Mouse (Mus musculus) E14TG2a.4 (cell line): Measurements from ENCODE around the gene Spata5.
"Not testable (repeated sequence)": the region's sequence is repeated elsewhere in the genome, so short reads cannot be mapped to it uniquely, and the experiment has no call there.

Experiments
- H3K27me3 ChIP-seq: 2 replicates; pipeline ENCODE4 v1.6.1; 2014; ENCODE audit warnings: low read length, control low read depth; ENCODE audit not compliant: insufficient read depth
- H3K36me3 ChIP-seq: 2 replicates; pipeline ENCODE4 v1.6.1; 2014; ENCODE audit warnings: low read length, control low read depth; ENCODE audit not compliant: insufficient read depth
- H3K4me1 ChIP-seq: replicated peaks from 2 replicates; pipeline ENCODE4 v1.6.1; 2014; ENCODE audit warnings: low read depth, low read length, control low read depth
- H3K4me3 ChIP-seq: replicated peaks from 2 replicates; pipeline ENCODE4 v1.5.1; 2014; ENCODE audit warnings: mild to moderate bottlenecking, low read length
- H3K9me3 ChIP-seq: 2 replicates; pipeline ENCODE4 v1.6.1; 2014; ENCODE audit warnings: low read length, control low read depth
- CTCF ChIP-seq: conservative IDR thresholded peaks from 2 replicates; pipeline ENCODE4 v1.5.1; 2014; ENCODE audit warnings: low read length
- NANOG ChIP-seq: IDR thresholded peaks from 2 replicates; pipeline ENCODE4 v1.6.1; 2014; ENCODE audit warnings: borderline replicate concordance, low read length, mixed read lengths
- POU5F1 ChIP-seq: IDR thresholded peaks from 2 replicates; pipeline ENCODE4 v1.6.1; 2014; ENCODE audit warnings: low read length, borderline replicate concordance

Spata5 gene

GRCm38 (mm10) chr3:37515485-37515884 is 95.8 kb downstream of the Spata5 start:
- H3K4me1 ChIP-seq = peaks cover 10% of the 10 kb centered on the region
- H3K4me3 ChIP-seq = no peak overlapping the region
- H3K27me3 ChIP-seq = no peaks in the 10 kb centered on the region
- TF ChIP-seq CTCF (peak; percentile 66), POU5F1 (no peak)
- H3K9me3 ChIP-seq = no peaks in the 10 kb centered on the region
- 0 out of 2 replicates have a peak, but pooled peaks cover 5% of the 10 kb centered on the region for H3K36me3 ChIP-seq

GRCm38 (mm10) chr3:37516379-37516778 is 96.7 kb downstream of the Spata5 start:
- TF ChIP-seq NANOG = no peak
- no peak for TF ChIP-seq POU5F1
- no peak for TF ChIP-seq CTCF
- H3K36me3 ChIP-seq = 0 out of 2 replicates have a peak, but pooled peaks cover 4% of the 10 kb centered on the region
- H3K27me3 ChIP-seq = no peaks in the 10 kb centered on the region
- H3K4me3 ChIP-seq = no peak overlapping the region
- H3K4me1 ChIP-seq = peaks cover 10% of the 10 kb centered on the region
- H3K9me3 ChIP-seq = no peaks in the 10 kb centered on the region

- Histone ChIP-seq H3K36me3 (no peaks in the 10 kb centered on the region), H3K9me3 (no peaks in the 10 kb centered on the region), H3K4me1 (peaks cover 10% of the 10 kb centered on the region), H3K27me3 (no peaks in the 10 kb centered on the region), H3K4me3 (no peak overlapping the region)
- TF ChIP-seq POU5F1 (no peak), NANOG (no peak), CTCF (no peak)
Measured at GRCm38 (mm10) chr3:37518611-37519010, 98.9 kb downstream of the Spata5 start.

- peaks cover 4% of the 10 kb centered on the region; the same call in 1 of the 2 replicates for H3K36me3 ChIP-seq
- H3K4me3 ChIP-seq = no peak overlapping the region
- TF ChIP-seq NANOG = no peak
- TF ChIP-seq CTCF = no peak
- TF ChIP-seq POU5F1 = no peak
- H3K9me3 ChIP-seq = no peaks in the 10 kb centered on the region
- H3K4me1 ChIP-seq = peaks cover 10% of the 10 kb centered on the region
- H3K27me3 ChIP-seq = no peaks in the 10 kb centered on the region
Measured at GRCm38 (mm10) chr3:37520334-37521023, 100.8 kb downstream of the Spata5 start.

- TF ChIP-seq NANOG = no peak
- no peak for TF ChIP-seq CTCF
- no peak for TF ChIP-seq POU5F1
- no peaks in the 10 kb centered on the region for H3K4me1 ChIP-seq
- peaks cover 4% of the 10 kb centered on the region; the same call in 1 of the 2 replicates for H3K9me3 ChIP-seq
- H3K36me3 ChIP-seq = peaks cover 29% of the 10 kb centered on the region
- no peak overlapping the region for H3K4me3 ChIP-seq
- no peaks in the 10 kb centered on the region for H3K27me3 ChIP-seq
Measured at GRCm38 (mm10) chr3:37532079-37532478, 112.4 kb downstream of the Spata5 start.

- not testable (repeated sequence) for H3K9me3 ChIP-seq, H3K27me3 ChIP-seq, H3K36me3 ChIP-seq, H3K4me3 ChIP-seq
- peaks cover 15% of the 10 kb centered on the region for H3K4me1 ChIP-seq
Measured at GRCm38 (mm10) chr3:37540701-37541100, 121.0 kb downstream of the Spata5 start.

- Histone ChIP-seq H3K36me3 (no peaks in the 10 kb centered on the region), H3K4me3 (no peak overlapping the region), H3K4me1 (peaks cover 8% of the 10 kb centered on the region), H3K27me3 (no peaks in the 10 kb centered on the region), H3K9me3 (no peaks in the 10 kb centered on the region)
- TF ChIP-seq NANOG (no peak), POU5F1 (no peak), CTCF (no peak)
Measured at GRCm38 (mm10) chr3:37546351-37546750, 126.7 kb downstream of the Spata5 start.

- H3K27me3 ChIP-seq = no peaks in the 10 kb centered on the region
- no peak overlapping the region for H3K4me3 ChIP-seq
- TF ChIP-seq NANOG = no peak
- no peak for TF ChIP-seq CTCF
- TF ChIP-seq POU5F1 = no peak
- H3K9me3 ChIP-seq = no peaks in the 10 kb centered on the region
- no peaks in the 10 kb centered on the region for H3K4me1 ChIP-seq
- H3K36me3 ChIP-seq = 0 out of 2 replicates have a peak, but pooled peaks cover 4% of the 10 kb centered on the region
Measured at GRCm38 (mm10) chr3:37550190-37550589, 130.5 kb downstream of the Spata5 start.

GRCm38 (mm10) chr3:37550594-37550993 is 130.9 kb downstream of the Spata5 start:
- no peaks in the 10 kb centered on the region for H3K9me3 ChIP-seq
- no peaks in the 10 kb centered on the region for H3K4me1 ChIP-seq
- TF ChIP-seq POU5F1 = no peak
- TF ChIP-seq CTCF = no peak
- no peak for TF ChIP-seq NANOG
- no peaks in the 10 kb centered on the region for H3K27me3 ChIP-seq
- H3K4me3 ChIP-seq = no peak overlapping the region
- 0 out of 2 replicates have a peak, but pooled peaks cover 5% of the 10 kb centered on the region for H3K36me3 ChIP-seq
